Mouse (Mus musculus): ENCODE results near the gene Hnf4a.
"Not testable (repeated sequence)": the region's sequence is repeated elsewhere in the genome, so short reads cannot be mapped to it uniquely, and the experiment has no call there.

Hnf4a gene

GRCm38 (mm10) chr2:163596057-163596872, 89.7 kb downstream of the Hnf4a start:
- no peak for DNase-seq

- DNase-seq = no peak
Measured at GRCm38 (mm10) chr2:163596873-163597155, 90.2 kb downstream of the Hnf4a start.

GRCm38 (mm10) chr2:163597661-163598060, 91.1 kb downstream of the Hnf4a start:
- DNase-seq = peak; percentile 24 to 29

GRCm38 (mm10) chr2:163599226-163599625, 92.6 kb downstream of the Hnf4a start:
- DNase-seq = peak; percentile 72 to 74

- DNase-seq = no peak
Measured at GRCm38 (mm10) chr2:163601066-163601465, 94.5 kb downstream of the Hnf4a start.

GRCm38 (mm10) chr2:163601712-163602100, 95.1 kb downstream of the Hnf4a start:
- DNase-seq = no peak

- peak; percentile 85 to 87 for DNase-seq
Measured at GRCm38 (mm10) chr2:163602101-163602971, 95.7 kb downstream of the Hnf4a start, which contains the start of gene Ttpal. Gene Ttpal, plus strand, starts transcription at chr2:163602314.

DNA sequence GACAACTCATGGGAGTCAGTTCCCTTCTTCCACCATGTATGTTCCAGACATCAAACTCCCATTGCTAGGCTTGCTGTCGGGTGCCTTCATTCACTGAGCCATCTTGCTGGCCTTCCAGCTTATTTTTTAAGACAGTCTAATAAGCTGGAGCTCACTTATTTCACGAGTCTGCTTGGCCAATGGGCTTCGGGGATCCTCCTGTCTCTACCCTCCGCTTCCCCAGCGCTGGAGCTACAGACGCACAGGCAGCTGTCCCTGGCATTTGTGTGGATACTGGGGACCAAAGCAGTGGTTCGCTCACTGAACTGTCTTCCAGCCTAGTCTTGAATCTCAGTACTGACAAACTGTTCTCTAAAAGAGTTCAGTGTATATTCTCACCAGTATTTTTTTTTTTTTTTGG, 99.6 kb downstream of the Hnf4a start:
- DNase-seq = no peak

DNA sequence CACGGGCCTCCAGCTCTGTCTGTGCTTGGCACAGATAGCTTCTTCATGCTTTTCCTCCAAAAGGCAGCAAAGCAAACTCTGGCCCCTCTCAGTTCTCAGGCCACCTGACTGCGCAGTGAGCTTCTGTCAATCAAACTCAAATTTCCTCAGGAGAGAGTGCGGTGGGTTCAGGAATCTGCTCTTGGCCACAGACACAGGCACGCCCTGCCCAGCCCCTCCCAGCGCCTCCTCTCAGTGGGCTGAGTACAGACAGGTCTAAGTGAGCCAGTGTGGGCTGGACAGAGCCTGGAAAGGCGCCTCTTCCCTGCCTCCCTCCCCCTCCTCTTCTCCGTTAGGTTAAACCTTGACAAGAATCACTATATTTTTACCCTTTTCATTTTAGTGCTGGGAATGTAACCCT, 101.4 kb downstream of the Hnf4a start:
- DNase-seq = no peak

DNA sequence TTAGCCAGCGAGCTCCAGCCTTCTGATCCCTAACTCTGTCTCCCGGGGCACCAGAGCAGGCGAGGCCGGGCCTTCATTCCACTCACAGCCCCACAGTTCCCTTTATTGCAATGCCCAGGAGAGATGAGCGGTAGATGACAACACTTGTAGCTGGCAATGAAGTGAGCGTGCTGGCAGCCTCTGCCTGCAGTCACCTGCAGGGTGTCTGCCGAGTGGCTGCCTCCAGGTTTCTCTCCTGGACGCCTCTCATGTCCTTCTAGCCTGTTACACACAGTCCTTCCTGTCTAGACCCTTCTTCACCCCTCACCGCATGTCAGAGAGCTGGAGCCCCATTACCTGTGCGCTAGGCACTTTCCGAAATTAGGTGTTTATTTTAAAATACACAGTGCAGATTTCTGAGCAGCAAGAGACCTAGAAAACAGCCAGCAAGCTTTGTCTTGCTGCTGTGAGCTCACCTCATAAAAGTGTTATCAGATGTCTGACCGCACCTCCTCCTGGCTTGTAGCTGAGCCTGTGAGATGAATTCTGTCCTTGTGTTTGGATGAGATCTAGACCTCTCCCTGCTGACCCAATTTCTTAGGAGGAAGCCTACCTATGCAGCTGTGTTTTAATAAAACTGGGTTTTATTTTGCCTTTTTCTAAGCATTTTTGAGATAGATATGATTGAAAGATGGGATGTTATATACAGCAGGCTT, 102.8 kb downstream of the Hnf4a start:
- DNase-seq = peak; percentile 41 to 54

- DNase-seq = no peak
Measured at GRCm38 (mm10) chr2:163611176-163611575, 104.6 kb downstream of the Hnf4a start.

- no peak for DNase-seq
Measured at GRCm38 (mm10) chr2:163613206-163613605, 106.6 kb downstream of the Hnf4a start.

- DNase-seq = no peak
Measured at GRCm38 (mm10) chr2:163613990-163614389, 107.4 kb downstream of the Hnf4a start.

DNA sequence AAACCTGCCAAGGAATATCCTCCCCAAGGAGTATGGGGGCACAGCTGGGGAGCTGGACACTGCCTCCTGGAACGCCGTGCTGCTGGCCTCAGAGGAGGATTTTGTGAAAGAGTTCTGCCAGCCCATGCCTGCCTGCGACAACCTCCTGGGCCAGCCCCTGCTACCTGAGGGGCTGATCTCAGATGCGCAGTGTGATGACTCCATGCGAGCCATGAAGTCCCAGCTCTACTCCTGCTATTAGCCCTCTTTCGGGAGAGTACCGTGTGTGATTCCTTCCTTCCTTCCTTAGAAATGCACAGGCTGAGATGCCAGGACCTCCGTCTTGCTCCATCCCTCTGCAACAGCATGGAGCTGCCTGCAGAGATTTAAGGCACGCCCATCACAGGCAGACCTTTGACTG, 108.8 kb downstream of the Hnf4a start:
- DNase-seq = no peak

DNA sequence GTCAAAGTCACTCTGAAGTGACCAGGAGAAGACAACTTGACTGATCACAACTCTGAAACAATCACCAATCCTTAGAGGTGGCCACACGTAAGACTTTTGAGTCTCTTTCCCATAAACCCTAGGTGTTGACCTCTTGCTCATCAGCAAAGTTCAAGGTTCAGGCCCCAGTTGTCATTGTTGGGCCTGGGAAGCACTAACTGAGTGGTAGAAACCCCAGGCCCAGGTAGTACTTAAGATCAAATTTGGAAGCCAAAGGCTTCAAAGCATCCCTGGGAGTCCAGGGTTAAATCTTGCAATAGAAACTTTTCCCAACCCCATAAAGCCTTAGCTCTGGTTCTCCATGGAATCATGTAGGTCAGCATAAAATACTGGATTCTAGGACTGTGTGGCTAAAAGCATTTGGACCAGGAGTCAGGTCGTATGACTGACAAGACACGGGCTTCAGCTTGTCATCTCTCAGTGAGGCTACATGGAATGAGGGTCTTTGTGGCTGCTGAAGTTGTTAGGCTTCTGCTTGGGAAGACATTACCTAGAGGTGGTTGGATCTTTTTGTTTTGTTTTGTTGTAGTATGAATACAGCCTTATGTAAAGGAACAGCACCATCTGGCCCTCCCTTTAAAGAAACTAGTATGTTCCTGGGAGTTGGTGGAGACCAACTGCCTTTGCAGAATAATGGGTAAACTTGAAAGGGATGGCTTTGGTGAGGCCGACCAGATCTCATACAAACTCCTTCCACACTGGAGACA, 109.5 kb downstream of the Hnf4a start:
- DNase-seq = no peak

GRCm38 (mm10) chr2:163616652-163617227, 110.1 kb downstream of the Hnf4a start:
- no peak for DNase-seq

- DNase-seq = no peak
Measured at GRCm38 (mm10) chr2:163617232-163617863, 110.7 kb downstream of the Hnf4a start.

- no peak for DNase-seq
Measured at GRCm38 (mm10) chr2:163617874-163618273, 111.3 kb downstream of the Hnf4a start.

- DNase-seq = no peak
Measured at GRCm38 (mm10) chr2:163620451-163620850, 113.8 kb downstream of the Hnf4a start.

- not testable (repeated sequence) for DNase-seq
Measured at GRCm38 (mm10) chr2:163621401-163621800, 114.8 kb downstream of the Hnf4a start.
